Comparison of ENCODE assay signal across 16 mouse cellular contexts in the genomic region with DNA sequence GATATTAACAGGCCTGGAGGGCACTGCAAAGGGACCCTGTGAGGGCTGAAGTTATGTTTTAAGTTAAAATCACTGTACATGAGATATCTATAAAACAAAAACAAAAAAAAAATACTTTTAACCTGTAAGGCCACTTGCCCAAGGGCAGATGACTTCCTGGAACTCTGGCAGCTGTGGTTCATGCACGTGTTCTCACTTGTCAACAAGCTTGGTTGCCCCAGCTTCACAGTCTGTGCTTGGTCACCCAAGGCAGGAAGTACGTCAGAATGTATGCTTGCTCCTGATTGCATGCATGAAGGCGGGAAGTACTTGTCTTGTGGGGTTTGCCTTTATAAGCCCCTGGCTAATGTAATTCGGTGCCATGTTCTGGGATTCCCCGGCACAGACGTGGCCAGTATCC. TPM values are rescaled to one million over a fixed set of nuclear protein-coding genes. Genes with fewer than 3 reads are reported as not detected.
DNase-seq lines count a peak whose midpoint lies in the region; ATAC-seq and TF ChIP-seq lines count a peak whose summit lies in the region.
"Had no signal": no experiment of that assay in that cellular context is flagged by ENCODE, and none has a peak within 500 bp of the region (broad histone marks: within the 10 kb centered on the region; RNA-seq: fewer than 3 reads in every experiment).

No protein-coding gene starts in this region.

- H3K27ac ChIP-seq in thymus, adult 2 months (ENCODE audit: control insufficient read depth, insufficient read depth, low read length) = no peak overlapping the region
- no peak overlapping the region for H3K27ac ChIP-seq in kidney, adult 2 months (ENCODE audit: insufficient read depth, low read depth, low read length)
- H3K27ac ChIP-seq in neural tube, embryonic 15.5 days (replicated peaks) = no peak overlapping the region
- no peak overlapping the region for H3K27ac ChIP-seq in hindbrain, embryonic 16.5 days (ENCODE audit: low read depth, low read length)
- H3K27ac ChIP-seq: limb, embryonic 15.5 days; midbrain, embryonic 15.5 days had no signal

- H3K4me1 ChIP-seq in thymus, adult 2 months (replicated peaks; ENCODE audit: control insufficient read depth, insufficient read depth, low read length) = 0 out of 2 replicates have a peak, but pooled peaks cover 2% of the 10 kb centered on the region
- H3K4me1 ChIP-seq in kidney, adult 2 months (ENCODE audit: control insufficient read depth, insufficient read depth, low read length) = peaks cover 9% of the 10 kb centered on the region; the same call in 1 of the 2 replicates
- H3K4me1 ChIP-seq in neural tube, embryonic 15.5 days = no peaks in the 10 kb centered on the region
- H3K4me1 ChIP-seq in hindbrain, embryonic 16.5 days (ENCODE audit: control insufficient read depth, insufficient read depth, low read depth, low read length) = no peaks in the 10 kb centered on the region
- H3K4me1 ChIP-seq: limb, embryonic 15.5 days; midbrain, embryonic 15.5 days had no signal

- no peak overlapping the region for H3K4me3 ChIP-seq in thymus, adult 2 months (ENCODE audit: control insufficient read depth, insufficient read depth, low read length)
- no peak overlapping the region for H3K4me3 ChIP-seq in kidney, adult 2 months (ENCODE audit: insufficient read depth, low read depth, low read length)
- H3K4me3 ChIP-seq in neural tube, embryonic 15.5 days (replicated peaks) = no peak overlapping the region
- H3K4me3 ChIP-seq in hindbrain, embryonic 16.5 days (ENCODE audit: low read length) = no peak overlapping the region
- H3K4me3 ChIP-seq: erythroblast, embryonic 14.5 days; limb, embryonic 15.5 days; midbrain, embryonic 15.5 days had no signal

- no peaks in the 10 kb centered on the region for H3K36me3 ChIP-seq in thymus, adult 2 months (ENCODE audit: control insufficient read depth, insufficient read depth, low read length)
- H3K36me3 ChIP-seq in kidney, adult 2 months (ENCODE audit: control insufficient read depth, insufficient read depth, low read length) = no peaks in the 10 kb centered on the region
- H3K36me3 ChIP-seq in neural tube, embryonic 15.5 days = no peaks in the 10 kb centered on the region
- H3K36me3 ChIP-seq in hindbrain, embryonic 16.5 days (ENCODE audit: control insufficient read depth, insufficient read depth, low read length) = no peaks in the 10 kb centered on the region
- H3K36me3 ChIP-seq: G1E; limb, embryonic 15.5 days; midbrain, embryonic 15.5 days had no signal

- ATAC-seq in neural tube, embryonic 15.5 days (ENCODE audit: low FRiP score) = no peak
- no peak for ATAC-seq in hindbrain, embryonic 16.5 days
- ATAC-seq: midbrain, embryonic 15.5 days had no signal

- DNase-seq in thymus, postnatal 0 days (ENCODE audit: low spot score) = peak; percentile 45
- no peak for DNase-seq in thymus, adult 2 months
- peak; percentile 63 for DNase-seq in kidney, adult 2 months
- DNase-seq in lung, postnatal 10 days = peak; percentile 33
- DNase-seq in Muller cell, postnatal 12 days (ENCODE audit: inconsistent ontology term) = no peak
- DNase-seq in cerebellum, postnatal 14 days = no peak
- DNase-seq: adrenal gland, postnatal 36 days; cerebellum, adult 9-10 months; gastrocnemius, postnatal 14 days; layer of hippocampus, adult 9-11 months had no signal

- no peak for TF ChIP-seq CTCF in thymus, adult 2 months (IDR thresholded peaks at IDR 0.05; ENCODE audit: borderline replicate concordance, control insufficient read depth, extremely low read depth, insufficient read depth, low read length, poor library complexity)
- TF ChIP-seq CTCF in kidney, adult 2 months (conservative IDR thresholded peaks at IDR 0.05; ENCODE audit: insufficient read depth, insufficient read length, low read depth, low read length) = no peak

- no peak overlapping the region for H3K4me2 ChIP-seq in neural tube, embryonic 15.5 days
- no peak overlapping the region for H3K4me2 ChIP-seq in hindbrain, embryonic 16.5 days (ENCODE audit: low read length)
- H3K4me2 ChIP-seq: limb, embryonic 15.5 days; midbrain, embryonic 15.5 days had no signal

- no peak for TF ChIP-seq POLR2A in thymus, adult 2 months (IDR thresholded peaks at IDR 0.05; ENCODE audit: control insufficient read depth, extremely low read depth, insufficient read depth, low read length, poor library complexity)
- no peak for TF ChIP-seq POLR2A in kidney, adult 2 months (IDR thresholded peaks at IDR 0.05; ENCODE audit: low read depth, low read length)

- no peaks in the 10 kb centered on the region for H3K9me3 ChIP-seq in neural tube, embryonic 15.5 days (replicated peaks)
- no peaks in the 10 kb centered on the region for H3K9me3 ChIP-seq in hindbrain, embryonic 16.5 days (ENCODE audit: control insufficient read depth, low read length)
- H3K9me3 ChIP-seq: G1E; limb, embryonic 15.5 days; midbrain, embryonic 15.5 days had no signal

- WGBS in thymus, adult 2 months = 61% methylated on average over 6 of the region's 6 CpGs
- 55% methylated on average over 6 of the region's 6 CpGs for WGBS in kidney, adult 2 months
- WGBS in neural tube, embryonic 15.5 days = 77% methylated on average over 6 of the region's 6 CpGs
- 79% methylated on average over 6 of the region's 6 CpGs for WGBS in hindbrain, embryonic 16.5 days

- no peaks in the 10 kb centered on the region for H3K27me3 ChIP-seq in thymus, adult 2 months (ENCODE audit: control insufficient read depth, insufficient read depth, low read length)
- no peaks in the 10 kb centered on the region for H3K27me3 ChIP-seq in kidney, adult 2 months (replicated peaks; ENCODE audit: control insufficient read depth, insufficient read depth, low read length)
- H3K27me3 ChIP-seq in neural tube, embryonic 15.5 days (replicated peaks) = no peaks in the 10 kb centered on the region
- H3K27me3 ChIP-seq in hindbrain, embryonic 16.5 days (replicated peaks; ENCODE audit: control insufficient read depth, insufficient read depth, low read length) = no peaks in the 10 kb centered on the region
- H3K27me3 ChIP-seq: limb, embryonic 15.5 days; midbrain, embryonic 15.5 days had no signal

- no peak overlapping the region for H3K9ac ChIP-seq in neural tube, embryonic 15.5 days (replicated peaks)
- no peak overlapping the region for H3K9ac ChIP-seq in hindbrain, embryonic 16.5 days (ENCODE audit: low read depth, low read length)
- H3K9ac ChIP-seq: limb, embryonic 15.5 days; midbrain, embryonic 15.5 days had no signal

RNA-seq across cellular contexts. Expression of gene Ireb2, which starts 19.7 kb away (rescaled TPM):
- 20.7 and 20.8 TPM in 2 replicates for polyA plus RNA-seq in thymus, postnatal 0 days (2015; fragmentation: Nextera tagmentation; extraction: Ambion mirVana)
- 8.9 and 11.5 TPM in 2 replicates for polyA plus RNA-seq in thymus, adult 2 months (2012; rRNA removed)
- 8.6 and 10.0 TPM in 2 replicates for polyA plus RNA-seq in kidney, adult 2 months (2012; rRNA removed)
- polyA plus RNA-seq in neural tube, embryonic 15.5 days (2015; fragmentation: Nextera tagmentation; extraction: Ambion mirVana) = 30.4 and 31.8 TPM in 2 replicates
- 28.1 and 34.7 TPM in 2 replicates for polyA plus RNA-seq in hindbrain, embryonic 16.5 days (2015; fragmentation: Nextera tagmentation; extraction: Ambion mirVana)

Comparison
In these comparisons a context has a peak if more than half of its experiments do, and no peak if none do; other contexts are left out.
1. DNase-seq: peak in thymus, postnatal 0 days (single experiment), kidney, adult 2 months (single experiment) and lung, postnatal 10 days (single experiment); none in thymus, adult 2 months (single experiment), Muller cell, postnatal 12 days (single experiment) and cerebellum, postnatal 14 days (0 of 2).